Mouse (Mus musculus) fibroblast of lung, adult 2 months (primary cell): Measurements from ENCODE around the gene Pnpla7.

Experiments
- DNase-seq: peaks from one replicate; pipeline ENCODE4 v3.0.0-alpha.2; 2011; ENCODE audit warnings: low read depth

Pnpla7 gene

DNA sequence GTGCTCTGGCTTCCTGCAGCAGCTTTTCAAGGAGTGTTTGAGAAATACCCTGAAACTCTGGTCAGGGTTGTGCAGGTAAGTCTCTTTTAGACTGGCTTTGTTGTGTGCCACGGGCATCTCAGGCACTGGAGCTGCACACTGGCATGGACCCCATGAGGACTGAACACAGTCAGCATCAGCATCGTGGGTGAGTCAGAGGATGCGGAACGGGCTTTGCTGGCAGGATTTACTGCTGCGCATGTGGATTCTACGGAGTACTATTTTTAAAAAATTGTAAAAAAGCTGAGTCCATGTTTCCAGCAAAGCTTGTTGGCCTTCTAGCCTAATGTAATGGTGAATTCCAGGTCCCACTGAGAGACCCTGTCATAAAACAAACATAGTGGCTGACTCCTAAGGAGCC is 19.5 kb downstream of the Pnpla7 start:
- no peak for DNase-seq

DNA sequence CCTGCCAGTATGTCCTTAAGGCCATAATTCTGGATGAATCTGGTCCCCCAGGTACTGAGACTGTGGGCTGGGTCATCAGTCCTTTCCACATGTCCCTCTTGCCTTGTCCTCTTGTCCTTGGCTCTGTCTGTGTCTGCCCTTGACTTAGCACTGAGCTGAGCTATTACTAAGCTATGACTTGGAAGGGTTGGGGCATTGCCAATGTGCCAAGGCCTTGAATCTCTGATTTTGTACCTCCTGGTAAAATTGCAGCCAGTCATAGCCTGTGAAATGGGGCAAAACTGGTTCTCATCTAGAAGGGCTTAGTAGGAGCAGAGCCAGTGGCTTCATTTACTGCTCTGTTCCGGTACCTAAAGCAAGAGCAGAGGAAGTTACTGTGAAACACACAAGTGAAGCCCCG is 20.6 kb downstream of the Pnpla7 start:
- DNase-seq, result no peak

DNA sequence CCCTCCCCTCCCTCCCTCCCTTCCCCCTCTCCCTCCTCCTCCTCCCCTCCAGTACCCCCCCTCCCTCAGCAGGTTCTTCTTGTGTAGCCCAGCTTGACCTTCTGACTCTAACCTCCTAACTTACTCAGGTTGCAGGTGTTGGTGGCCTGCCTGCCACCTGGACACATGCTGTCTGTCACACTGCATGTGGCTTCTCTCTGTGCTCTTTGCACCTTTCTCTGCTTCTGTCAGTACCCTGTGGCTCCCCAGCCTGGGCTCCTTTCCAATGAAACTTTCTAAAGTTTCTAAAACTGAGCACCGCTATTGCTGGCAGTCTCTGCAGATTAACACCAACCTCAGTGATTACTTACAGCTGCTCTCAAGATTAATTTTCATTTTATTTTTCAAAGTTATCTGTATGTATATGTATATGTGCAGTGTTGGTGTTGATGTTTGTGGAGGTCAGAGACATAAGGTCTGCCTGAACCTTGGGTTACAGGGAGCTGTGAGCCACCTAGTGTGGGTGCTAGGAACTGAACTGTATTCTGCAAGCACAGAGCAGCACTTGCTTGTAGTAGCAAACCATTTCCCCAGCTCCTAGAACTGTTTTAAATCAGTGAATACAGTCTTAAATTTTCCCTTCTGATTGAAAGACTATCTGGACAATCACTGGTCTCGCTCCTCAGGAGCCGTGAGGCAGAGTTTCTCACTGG is 24.9 kb downstream of the Pnpla7 start:
- DNase-seq, result peak; percentile 18

DNA sequence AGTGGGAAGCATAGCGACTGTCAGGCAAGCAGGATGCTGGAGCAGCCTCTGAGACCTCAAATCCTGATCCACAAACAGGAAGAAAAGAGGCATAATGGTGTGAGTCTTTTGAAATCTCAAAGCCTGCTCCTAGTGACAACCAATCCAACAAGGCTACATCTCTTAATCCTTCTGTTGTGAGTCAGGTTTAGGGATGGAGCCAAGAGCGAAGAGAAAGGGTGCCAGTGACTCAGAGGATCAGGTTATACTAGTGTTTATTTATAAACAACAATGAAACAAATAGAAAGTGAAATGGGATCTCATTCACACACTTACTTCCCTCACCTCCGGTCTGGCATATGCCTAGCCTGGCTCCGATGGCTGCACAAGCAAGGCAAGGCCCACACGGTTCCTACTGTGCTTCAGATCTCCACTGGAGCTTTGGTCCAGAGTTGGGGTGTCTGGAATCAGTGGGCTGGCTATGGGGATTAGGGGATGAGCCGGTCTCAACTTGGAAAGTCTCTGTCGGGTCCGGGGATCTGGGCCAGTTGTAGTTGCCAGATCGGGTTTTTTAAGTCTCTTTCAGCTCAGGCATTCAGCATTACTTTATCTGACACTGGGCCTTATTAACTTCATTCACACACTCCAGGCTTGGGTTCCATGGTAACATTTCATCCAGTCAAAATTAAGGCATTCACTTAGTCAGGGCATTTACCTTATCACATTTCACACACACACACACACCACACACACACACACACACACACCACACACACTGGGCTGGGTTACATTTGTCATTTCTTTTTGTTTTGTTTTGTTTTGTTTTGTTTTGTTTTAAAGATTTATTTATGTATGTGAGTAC is 28.3 kb downstream of the Pnpla7 start:
- no peak for DNase-seq

DNA sequence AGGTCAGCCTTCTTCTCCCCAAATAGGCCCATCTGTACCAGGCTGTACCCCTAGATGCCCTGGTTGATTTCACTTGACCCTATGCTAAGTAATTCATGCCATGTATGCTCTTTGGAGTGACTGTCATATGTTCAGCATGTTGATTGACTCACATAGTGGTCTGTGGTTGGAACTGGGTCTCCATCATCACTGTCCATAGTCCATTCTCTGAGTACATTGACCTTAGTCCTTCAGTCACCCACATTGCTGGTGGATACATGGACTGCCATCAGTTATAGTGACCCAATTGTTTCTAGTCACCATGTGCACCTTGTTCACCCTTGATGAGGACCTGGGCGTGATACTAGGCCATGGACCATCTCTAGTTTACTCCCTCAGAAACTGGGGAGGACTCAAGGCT is 30.9 kb downstream of the Pnpla7 start:
- DNase-seq, result no peak

DNA sequence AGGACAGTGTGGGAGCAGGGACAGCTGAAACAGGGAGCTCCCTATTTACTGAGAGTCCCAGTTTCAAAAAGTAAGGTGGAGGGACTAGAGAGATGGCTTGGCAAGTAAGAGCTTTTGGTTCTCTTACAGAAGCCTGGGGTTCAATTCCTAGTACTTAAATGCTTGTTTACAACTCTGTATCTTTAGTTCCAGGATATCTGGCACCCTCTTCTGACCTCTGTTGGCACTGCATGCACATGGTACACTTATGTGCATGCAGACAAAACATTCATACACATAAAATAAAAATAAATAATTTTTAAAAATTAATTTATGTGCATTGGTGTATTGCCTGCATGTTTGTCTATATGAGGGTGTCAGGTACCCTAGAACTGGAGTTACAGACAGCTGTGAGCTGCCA is 32.4 kb downstream of the Pnpla7 start:
- no peak for DNase-seq

DNA sequence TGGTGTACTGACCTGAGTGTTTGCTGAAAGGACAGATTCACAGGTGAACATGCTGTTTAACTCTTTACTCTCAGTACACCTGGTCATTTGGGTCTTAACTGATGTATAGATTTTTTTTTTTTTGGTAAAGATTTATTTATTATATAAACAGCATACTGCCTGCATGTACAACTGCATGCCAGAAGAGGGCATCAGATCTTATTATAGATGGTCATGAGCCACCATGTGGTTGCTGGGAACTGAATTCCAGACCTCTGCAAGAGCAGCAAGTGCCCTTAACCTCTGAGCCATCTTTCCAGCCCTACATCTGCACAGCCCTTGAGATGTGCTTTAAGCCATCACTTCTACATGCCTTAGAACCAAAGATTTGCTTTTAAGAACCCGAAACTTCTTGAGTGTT is 46.8 kb downstream of the Pnpla7 start:
- DNase-seq, result no peak

DNA sequence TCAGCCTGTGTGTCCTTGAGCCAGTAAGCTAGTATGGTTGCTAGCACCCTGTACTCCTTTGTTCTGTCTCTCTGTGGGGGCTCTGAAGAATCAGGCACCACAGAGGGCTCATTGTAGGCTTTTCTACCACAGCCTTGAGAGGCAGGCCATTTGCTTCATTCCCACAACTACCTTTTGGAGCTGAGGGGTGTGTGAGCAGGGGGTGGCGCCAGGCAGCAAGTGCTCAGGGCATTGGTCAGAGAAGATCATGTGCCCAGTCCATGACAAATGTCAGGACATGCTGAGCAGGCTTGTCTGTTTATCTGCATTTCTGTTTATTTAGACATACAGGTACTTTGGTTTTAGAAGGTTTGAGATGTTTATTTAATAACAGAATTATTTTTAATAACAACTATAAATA is 49.3 kb downstream of the Pnpla7 start:
- DNase-seq, result no peak

DNA sequence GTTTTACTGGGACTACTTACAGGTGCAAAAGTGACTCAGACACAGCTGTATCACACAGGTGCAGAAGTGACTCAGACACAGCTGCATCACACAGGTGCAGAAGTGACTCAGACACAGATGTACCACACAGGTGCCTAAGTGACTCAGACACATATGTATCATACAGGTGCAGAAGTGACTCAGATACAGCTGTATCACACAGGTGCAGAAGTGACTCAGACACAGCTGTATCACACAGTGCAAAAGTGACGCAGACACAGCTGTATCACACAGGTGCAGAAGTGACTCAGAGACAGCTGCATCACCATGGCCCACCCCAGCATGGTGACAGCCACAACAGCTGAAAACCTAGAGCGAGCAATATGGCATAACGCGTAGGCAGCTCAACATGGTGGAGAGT is 59.2 kb downstream of the Pnpla7 start:
- no peak for DNase-seq

DNA sequence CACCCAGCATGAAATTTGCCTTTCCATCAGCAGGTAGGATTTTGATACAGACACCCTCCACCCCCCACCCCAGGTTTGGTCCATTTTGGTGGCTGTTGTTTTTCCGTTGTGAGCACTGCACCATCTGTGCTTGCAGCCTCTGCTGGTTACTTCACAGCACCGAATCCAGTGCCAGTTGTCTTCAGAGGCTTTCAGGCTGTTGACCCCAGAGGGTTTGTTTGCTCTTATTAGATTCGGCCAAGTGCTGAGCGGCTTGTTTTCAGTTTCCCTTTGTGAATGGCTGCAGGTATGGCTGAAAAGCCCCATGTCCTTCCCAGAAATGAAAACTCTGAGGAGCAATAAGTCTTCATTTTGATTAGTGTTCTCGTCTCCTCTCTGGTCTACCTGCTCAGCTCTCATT is 64.3 kb downstream of the Pnpla7 start:
- no peak for DNase-seq

DNA sequence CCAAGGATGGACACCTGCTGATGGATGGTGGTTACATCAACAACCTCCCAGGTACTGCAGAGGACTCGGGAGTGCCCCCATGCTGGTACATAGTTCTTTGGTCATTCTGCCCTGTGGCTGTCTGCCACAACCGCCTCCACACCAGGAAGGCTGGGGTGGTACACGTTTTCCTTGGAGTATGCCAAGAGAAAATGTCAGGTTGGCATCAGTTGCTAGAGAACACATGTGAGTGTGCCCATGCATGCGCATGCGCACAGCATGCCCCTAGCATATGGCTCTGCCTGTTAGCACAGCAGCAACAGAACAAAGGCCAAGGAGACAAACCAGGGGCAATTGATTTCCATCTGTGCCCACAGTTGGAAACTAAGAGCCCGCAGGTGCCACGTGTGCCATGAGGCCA is 75.1 kb downstream of the Pnpla7 start:
- no peak for DNase-seq

DNA sequence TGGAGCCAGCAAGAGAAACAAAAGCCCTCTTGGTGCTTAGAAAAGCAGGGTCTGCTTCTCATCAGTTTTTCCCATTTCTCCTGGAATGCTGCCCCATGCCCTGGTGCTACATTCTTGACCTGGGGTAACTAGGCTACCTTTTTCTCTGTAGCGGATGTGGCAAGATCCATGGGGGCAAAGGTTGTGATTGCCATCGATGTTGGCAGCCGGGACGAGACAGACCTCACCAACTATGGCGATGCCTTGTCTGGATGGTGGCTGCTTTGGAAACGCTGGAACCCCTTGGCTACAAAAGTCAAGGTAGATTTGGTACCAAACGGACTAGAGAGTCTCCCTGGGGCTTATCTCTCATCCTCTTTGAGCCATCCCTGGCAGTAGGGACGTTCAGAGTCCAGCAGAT is 75.6 kb downstream of the Pnpla7 start:
- DNase-seq, result no peak

DNA sequence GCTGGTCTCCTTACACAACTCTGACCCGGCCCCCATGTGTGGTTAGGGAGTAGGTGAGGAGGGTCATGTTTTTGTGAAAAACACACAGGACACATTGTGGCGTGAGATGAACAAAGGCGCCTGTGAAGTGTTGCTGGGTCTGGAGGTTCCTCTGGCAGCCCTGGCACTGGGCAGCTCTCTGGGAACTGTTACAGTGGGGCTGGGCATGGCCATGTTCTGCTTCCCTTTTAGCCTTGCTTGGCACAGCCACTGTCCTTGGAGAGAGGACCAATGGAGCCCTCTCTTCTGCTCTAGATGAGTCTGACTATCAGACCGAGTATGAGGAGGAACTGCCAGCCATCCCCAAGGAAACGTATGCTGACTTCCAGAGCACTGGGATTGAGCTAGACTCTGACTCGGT is 77.3 kb downstream of the Pnpla7 start:
- DNase-seq, result no peak

DNA sequence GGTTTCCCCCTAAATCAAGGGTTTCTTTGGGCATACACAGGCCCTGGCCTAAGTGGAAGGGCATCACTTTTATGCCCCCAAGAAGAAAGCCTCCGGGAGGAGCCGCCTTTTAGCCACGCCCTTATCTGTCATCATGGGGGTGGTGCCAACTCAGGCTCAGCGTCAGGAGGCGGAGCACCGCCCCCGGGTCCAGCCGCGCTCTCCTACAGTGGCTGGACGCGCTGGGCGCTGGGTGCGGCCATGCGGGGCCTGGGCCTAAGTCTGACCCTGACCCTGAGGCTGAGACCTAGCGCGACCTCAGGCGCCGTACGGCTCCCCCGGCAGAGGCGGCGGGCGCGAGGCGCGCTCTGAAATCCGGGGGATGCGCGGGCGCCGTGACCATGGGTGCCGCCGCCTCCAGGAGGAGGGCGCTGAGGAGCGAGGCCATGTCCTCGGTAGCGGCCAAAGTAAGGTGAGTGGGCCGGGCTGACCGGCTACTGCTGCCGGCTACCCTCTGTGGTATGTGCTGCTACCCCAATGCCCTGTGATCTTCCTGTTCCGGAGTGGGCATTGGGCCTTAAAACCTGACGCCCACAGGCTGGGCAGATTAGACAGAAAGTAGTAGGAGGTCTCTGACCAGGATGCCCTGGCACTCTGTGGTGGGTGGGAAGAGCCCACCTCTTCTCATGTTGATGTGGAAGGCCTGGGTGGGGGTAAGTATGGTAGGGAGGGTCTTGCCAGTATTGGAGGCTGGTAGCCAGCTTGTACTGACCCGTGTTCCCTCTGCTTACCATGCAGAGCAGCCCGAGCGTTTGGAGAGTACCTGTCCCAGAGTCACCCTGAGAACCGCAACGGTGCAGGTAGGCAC is 78.6 kb downstream of the Pnpla7 start, which contains the start of gene Nsmf:
Gene Nsmf (plus strand): TSS at position 135 of the 847 bp plus-strand sequence.
- DNase-seq, result peak; percentile 49

DNA sequence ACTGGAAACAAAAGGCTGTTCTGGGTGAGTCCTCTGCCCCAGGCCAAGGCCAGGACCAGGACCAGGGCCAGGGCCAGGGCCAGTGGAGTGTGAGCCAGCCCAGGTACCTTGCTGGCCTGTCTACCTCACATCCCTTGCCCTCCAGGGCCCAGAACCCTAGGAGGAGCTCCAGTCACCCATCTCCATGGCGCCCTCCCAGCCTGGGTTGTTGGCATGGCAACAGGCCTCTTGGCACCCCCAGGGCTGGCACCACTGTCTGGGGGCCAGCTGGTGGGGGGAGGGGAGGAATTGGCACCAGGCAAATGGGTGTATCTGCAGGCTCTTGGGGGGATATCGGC is 79.2 kb downstream of the Pnpla7 start:
- DNase-seq, result no peak

DNA sequence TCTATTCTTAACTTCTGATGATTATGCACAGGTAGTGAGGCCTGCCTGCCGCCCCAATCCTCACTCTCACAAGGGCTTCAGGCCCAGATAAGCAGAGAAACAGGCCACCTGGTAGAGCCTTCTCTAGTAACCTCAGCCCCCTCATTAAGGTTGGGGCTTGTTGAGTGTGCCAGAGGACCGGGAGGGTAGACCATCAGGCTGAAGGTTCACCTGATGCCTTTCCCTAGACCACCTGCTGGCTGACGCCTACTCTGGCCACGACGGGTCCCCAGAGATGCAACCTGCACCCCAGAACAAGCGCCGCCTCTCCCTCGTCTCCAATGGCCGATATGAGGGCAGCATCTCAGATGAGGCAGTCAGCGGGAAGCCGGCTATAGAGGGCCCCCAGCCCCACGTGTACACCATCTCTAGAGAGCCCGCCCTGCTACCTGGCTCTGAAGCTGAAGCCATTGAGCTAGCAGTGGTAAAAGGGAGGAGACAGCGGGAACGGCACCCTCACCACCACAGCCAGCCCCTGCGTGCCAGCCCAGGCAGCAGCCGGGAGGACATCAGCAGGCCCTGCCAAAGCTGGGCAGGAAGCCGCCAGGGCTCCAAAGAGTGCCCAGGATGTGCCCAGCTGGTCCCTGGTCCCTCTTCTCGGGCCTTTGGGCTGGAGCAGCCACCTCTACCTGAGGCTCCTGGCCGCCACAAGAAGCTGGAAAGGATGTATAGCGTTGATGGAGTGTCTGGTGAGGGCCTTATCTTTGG is 79.7 kb downstream of the Pnpla7 start:
- no peak for DNase-seq

DNA sequence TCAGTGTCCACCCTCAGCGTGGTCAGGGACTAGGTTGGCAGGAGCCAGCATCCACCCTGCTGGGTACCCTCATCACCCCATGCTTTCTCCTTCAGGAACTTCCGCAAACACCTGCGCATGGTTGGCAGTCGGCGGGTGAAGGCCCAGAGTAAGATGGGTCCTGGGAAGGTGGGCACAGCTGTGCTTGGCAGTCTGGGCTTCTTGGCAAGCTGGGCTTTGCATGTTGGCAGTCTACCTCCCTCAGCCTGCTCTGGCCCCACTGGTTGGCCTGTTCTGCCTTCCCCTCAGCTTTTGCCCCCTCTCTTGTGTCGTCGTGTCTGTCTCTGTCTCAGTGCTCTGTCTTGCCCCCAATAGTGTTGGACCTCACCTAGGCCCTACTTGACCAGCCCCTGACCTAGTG is 83.1 kb downstream of the Pnpla7 start:
- no peak for DNase-seq

DNA sequence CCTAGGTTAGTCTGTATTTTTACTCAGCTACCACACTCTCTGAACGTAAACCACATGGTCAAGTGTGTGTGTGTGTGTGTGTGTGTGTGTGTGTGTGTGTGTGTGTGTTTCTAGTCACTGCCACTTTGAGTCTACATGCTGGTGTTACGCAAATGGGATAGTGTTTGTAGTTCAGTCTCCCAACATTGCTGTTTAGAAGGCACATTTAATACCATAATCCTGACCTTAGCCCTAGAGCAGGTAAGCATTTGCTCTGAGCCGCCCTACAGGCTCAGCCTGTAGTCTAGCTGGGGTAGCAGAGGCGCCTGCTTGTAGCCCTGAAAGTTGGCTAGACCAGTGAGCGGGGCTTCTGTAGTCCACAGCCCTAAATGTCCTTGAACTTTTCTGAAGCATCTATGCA is 87.7 kb downstream of the Pnpla7 start:
- DNase-seq, result no peak

DNA sequence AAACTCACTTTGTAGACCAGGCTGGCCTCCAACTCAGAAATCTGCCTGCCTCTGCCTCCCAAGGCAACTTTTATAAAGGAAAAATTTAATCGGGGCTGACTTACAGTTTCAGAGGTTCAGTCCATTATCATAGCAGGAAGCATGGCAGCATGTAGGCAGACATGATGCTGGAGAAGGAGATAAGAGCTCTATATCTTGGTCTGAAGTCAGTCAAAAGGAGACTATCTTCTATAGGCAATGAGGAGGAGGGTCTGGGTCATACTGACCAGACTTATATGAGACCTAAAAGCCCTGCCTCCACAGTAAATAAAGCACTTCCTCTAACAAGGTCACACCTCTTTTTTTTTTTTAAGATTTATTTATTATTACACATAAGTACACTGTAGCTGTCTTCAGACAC is 88.5 kb downstream of the Pnpla7 start:
- no peak for DNase-seq

DNA sequence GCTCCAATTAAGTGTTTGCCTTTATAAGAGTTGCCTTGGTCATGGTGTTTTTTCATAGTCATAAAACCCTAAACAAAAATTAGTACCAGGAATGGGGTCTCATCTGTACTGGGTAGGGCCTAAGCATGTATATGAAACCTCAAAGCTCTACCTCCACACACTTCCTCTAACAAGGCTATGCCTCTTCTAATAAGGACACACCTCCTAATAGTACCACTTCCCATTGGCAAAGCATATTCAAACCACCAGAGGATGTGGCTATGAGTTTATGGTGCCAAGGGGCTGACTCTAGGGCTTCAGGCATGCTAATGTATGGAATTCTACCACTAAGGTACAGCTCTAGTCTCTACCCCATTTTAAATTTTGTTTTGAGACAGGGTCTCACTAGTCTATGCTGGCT is 89.7 kb downstream of the Pnpla7 start:
- no peak for DNase-seq

DNA sequence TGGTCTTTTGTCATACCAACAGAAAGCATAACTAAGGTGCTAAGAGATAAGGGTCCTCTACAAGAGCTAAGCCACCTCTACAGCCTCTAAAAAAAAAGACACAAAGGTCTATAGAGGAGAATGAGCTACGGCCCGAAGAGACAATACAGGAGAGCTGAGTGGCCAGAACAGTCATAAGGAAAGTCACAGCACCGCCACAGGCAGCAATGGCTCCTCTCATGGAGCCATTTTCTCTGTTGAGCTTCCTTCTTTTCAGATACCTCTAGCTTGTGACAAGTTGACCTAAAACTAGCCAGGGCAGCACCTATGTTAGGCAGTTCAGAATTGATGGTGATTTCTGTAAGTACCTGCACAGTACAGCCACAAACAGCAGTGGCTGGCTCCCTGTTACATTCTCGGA is 90.7 kb downstream of the Pnpla7 start:
- no peak for DNase-seq

DNA sequence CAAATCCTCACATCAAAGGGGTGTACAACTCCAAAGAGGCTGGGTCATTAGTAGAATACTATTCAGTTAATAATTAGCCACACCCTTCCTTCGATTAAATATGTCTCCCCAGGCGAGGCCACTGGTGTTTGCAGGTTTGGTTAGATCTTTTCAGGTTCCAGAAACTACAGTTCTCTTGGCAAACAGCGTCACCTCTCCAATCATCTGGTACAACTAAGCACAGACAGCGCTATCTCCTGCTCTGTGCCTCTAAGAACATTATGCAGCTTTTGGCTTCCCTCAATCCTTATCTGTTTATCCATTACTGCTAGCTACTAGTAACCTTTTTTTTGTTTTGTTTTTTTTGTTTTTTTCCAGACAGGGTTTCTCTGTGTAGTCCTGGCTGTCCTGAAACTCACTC is 93.7 kb downstream of the Pnpla7 start:
- no peak for DNase-seq
